Mouse (Mus musculus) spleen, adult 2 months (tissue): ENCODE measurements around the gene Itpk1.

Source experiments
- CTCF ChIP-seq: fragments of 200-500 bp; IDR thresholded peaks from 2 replicates; pipeline ENCODE4 v1.5.1; 2011; ENCODE audit warnings: mild to moderate bottlenecking, inconsistent platforms; ENCODE audit not compliant: insufficient read depth, insufficient read length, insufficient replicate concordance; ENCODE audit errors: extremely low read depth
- POLR2A ChIP-seq: fragments of 200-500 bp; IDR thresholded peaks from 2 replicates; pipeline ENCODE4 v1.6.1; 2011; ENCODE audit warnings: low read depth, low read length, inconsistent platforms

- TF ChIP-seq CTCF, result no peak
- TF ChIP-seq POLR2A, result no peak
Measured at GRCm38 (mm10) chr12:102616201-102616600, 88.5 kb downstream of the Itpk1 start.
